Mouse (Mus musculus): ENCODE results near the gene Itga1. TPM values are rescaled to one million over a fixed set of nuclear protein-coding genes. Genes with fewer than 3 reads are reported as not detected.

The Itga1 gene
- total RNA-seq (2021), result 1 to 10 TPM; 4.2 to 4.4 TPM
- long read RNA-seq, full-length matches to known transcripts, result 4 of 5 reads
- long read RNA-seq, partial matches to known transcripts, result 0 of 5 reads
- long read RNA-seq, other reads (novel, unspliced or antisense), result 1 of 5 reads

DNA sequence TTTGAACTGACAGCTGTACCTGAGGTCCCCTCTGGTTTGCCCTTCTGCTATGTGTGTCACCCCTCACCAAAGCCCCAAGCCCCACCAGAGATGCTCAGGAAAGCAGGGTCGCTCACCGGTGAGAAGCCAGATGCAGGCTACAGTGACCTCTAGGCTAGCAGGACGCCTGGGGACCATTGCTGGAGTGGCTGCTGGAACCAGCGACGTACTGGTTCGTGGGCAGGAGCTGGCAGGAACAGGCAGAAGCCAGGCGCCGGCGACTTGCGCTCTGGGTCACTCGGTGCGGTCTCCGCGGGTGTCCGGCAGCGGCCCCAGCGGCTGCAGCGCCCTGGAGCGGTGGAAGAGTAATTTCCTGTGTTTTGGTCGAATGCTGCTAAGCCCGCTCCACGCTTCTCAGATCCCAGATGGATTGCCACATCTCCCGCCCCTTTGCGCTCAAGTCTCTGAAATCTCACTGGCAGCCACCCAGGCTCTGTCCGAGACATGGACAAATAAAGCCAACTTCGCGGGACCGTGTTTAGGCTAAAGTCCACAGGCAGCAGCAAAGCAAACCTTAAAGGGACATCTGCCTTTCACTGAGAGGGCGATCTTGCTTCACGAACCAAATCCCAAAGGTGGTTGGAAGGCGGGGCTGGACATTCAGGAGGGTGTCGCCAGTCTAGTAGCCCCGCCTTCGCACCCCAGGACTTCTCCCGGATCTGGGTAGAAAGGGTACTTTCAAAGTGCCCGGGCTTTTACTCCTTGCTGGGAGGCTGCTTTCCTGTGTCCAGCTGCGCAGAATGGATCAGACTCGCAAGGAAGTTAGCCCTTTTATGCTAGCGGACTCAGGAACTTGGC is at the start of gene Itga1, which contains the start of gene Gm49395:
TSS of gene Itga1 (minus strand) at position 610 of the 837 bp plus-strand sequence.
TSS of gene Gm49395 (minus strand) at position 567 of the 837 bp plus-strand sequence.
- peak in 1 of 2 experiments; percentile 11 for DNase-seq (ENCODE audit: low spot score in 2 of 2)

DNA sequence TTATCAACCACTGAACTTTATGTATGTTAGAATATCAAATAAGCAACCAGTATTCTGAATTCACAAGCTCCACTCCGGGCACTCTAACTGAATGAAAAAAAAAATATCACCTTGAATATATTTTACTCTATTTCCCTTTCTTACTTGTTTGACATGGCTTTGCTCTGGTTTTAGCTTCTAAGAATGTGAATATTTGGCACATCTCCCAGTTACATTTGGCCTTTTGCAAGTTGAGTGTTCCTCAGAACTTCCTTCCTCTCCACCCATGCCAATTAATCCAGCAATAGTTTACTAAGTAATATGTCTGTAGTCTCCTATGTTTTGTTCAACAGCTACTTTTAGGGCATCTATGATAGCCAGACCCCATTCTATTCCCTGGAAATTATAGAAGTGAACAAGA is 48.8 kb upstream of the Itga1 start:
- DNase-seq (ENCODE audit: low spot score in 2 of 2), result no peak

DNA sequence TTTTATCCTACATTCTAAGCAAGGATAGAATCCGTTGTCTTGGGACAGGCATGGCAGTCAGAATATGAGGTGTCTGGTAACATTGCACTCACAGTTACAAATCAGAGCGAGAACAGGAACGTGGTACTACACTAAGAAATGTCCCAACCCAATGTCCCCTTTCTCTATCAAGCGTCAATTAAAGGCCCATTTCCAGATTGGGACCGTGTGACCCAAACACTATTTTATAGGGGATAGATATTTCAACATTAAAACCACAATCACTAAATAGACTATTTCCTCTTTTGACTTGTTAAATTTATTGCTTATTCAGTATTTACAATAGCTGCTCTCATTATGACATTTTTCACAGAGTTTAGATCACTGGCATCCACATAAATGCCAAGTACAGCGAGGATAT is 48.1 kb upstream of the Itga1 start:
- no peak for DNase-seq (ENCODE audit: low spot score in 2 of 2)

DNA sequence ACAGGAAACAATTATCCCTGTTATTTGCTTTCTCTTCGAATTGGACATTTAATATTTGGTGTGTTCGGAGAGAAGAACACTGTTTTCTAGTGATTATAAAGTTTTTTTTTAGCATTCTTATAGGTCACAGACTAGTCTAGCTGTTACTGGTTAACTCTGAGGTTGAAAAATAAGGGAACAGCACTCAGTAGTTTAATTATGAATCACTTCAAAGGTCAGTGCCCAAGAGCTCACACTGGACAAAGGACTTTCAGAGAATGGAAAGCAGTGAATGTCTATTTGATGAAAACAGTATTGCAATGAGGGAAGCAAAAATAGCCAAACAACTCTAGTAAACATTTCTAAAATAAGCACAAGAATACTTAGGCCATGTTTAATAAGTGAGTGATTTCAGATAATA is 41.8 kb upstream of the Itga1 start:
- DNase-seq (ENCODE audit: low spot score in 2 of 2), result no peak

DNA sequence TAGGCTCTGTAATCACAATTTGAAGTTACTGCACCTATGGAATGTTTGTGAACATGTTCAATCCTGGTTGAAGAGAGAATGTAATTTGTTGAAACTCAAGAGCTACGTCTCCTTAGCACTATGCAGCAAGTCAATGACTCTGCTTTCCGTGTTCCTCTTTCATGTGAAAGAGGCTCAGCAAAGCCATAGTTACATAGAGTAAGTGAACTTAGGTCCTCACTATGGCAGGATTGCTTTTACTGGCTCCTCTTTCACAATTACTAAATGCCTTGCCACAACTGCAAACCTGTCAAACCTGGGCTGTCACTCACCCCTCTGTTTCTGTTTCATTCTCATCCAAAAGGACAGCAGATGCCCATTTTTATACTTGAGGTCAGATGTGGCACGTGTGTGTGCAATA is 40.3 kb upstream of the Itga1 start:
- DNase-seq (ENCODE audit: low spot score in 2 of 2), result no peak

DNA sequence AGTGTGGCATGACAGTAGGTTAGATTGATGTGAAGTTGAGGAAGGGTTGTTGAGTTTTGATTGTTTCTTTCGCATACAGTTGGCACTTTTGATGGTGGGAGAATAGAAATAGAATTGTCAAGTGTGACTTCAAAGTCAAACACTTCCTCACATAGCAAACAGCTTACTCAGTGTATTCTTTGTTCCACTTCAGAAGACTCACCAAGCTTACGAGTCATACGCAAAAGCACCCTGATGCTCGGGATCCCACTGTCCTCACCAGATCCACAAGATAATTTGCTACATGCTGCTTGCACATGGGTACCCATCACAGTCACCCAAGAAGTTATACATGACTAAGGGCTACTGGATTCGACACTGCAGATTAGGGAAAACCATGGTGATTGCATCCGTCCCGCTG is 36.7 kb upstream of the Itga1 start:
- DNase-seq (ENCODE audit: low spot score in 2 of 2), result no peak

DNA sequence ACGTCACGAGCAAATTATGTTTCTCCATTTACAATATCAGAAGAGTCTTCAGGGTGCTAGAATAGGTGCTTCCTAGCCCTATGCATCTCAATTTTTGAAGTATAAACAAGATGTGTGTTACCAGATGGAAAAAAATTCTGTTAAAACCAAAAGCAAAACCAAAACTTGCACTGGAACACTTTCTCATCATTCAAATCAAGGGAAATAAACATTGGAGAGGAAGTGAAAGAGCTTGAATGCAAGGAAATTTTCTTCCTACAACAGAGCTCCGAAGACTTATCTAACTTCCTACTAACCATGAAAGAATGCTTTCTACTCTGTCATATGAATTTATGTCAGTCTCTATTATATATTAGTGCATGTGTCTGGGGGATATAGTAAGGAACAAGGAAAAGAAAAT is 35.0 kb upstream of the Itga1 start:
- DNase-seq (ENCODE audit: low spot score in 2 of 2), result no peak

DNA sequence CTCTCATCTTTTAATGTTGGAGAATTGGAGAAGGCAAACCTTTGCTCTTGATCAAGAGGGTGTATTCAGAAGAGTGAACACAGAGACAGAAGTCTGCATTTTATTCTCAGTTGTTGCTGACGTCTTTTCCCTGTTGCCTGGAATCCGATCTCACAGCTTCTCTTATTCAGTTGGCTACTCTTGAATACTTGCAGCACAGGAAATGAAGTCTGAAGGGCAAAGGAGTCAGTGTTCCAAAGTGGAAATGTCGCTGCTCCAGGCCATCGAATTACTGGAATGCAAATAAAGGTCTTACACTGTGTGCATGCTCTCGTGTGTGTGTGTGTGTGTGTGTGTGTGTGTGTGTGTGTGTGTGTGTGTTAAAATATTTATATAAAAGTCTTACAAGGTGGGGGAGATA is 30.7 kb upstream of the Itga1 start:
- DNase-seq (ENCODE audit: low spot score in 2 of 2), result no peak

DNA sequence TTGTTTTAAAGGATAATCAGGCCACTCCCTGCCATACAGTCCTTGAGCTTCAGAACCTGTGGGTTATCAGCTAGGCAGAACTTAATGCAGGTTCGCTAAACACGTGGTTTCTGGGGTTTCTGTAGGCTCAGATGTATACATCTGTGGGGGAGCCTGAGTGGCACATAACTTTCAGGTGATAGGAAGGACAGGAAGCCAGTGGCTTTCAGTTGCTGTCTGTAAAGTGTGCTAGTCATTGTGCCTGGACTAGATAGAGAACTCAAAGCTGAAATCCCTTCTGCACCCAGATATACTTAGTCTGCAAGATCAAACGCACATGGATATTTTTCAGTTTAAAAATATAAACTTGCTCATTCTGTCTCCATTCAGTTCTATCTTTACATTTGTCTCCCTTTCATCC is 29.6 kb upstream of the Itga1 start:
- no peak for DNase-seq (ENCODE audit: low spot score in 2 of 2)

DNA sequence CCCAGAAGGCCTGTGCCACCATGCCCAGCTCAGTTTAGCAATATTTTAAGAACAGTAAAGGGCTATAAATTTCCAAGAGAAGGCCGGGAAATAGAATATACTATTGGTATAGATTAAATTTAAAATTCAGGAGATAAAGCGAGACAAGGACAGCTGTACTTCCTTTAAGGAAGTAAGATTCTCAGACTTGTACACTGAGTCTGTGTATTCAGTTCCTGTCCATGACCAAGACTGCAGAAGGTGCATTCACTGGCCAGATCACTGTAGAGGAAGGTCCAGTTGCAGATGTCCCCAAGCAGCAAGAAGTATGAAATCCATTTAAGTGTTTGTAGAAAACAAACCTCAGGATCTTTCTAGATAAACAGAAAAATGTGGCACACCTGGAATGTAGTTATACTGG is 28.3 kb upstream of the Itga1 start:
- DNase-seq (ENCODE audit: low spot score in 2 of 2), result no peak

DNA sequence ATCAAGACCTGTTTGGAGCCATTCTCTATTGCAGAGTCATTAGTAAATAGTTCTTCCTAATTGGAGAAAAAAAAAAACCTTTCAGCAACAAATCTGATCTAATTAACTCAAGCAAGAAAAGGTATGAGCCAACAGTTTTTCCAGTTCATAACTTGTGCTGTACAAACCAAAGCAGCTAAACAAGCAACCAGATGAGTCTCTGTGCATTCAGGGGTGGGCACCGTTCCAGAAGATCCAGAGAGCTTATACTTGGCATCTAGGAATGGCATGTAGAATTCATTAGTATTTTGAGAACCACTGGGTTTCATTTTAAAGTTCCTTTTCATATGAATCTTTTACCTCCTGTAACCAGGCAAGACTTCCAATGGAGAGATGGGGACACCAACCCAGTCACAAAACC is 26.1 kb upstream of the Itga1 start:
- DNase-seq (ENCODE audit: low spot score in 2 of 2), result no peak

DNA sequence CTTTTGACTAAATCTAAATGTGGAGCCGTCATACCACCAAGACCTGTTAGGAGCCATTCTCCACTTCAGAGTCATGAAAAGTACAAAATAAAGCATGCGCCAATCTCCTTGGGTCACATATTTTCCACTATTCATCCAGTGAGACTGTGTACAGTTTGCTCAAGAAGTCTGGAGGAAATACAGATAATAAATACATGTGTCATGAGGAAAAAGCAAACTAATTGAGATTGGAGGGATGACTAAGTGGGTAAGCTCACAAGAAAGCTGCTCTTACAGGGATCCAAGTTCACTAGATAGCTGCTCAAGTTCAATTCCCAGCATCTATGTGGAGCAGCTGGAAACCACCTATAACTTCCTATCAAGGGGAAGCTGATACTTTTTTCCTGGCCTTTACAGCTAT is 24.8 kb upstream of the Itga1 start:
- DNase-seq (ENCODE audit: low spot score in 2 of 2), result no peak

DNA sequence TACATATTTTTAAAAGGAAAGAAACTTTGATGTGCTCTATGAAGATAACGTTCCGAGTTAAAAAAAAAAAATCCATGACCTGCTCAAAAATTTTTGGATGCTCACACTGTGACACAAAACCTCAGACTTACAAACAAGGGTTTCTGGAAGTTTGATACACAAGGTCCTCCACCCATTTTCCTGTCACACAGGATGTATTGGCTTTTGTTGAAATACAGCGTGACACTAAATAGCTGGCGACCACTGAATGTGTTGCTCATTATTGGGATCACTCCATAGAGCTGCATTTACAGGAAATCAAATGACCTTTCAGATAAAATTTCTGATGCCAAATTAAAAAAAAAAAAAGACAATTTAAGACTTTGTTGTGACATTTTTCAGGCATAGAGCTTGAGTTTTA is 23.4 kb upstream of the Itga1 start:
- no peak for DNase-seq (ENCODE audit: low spot score in 2 of 2)

DNA sequence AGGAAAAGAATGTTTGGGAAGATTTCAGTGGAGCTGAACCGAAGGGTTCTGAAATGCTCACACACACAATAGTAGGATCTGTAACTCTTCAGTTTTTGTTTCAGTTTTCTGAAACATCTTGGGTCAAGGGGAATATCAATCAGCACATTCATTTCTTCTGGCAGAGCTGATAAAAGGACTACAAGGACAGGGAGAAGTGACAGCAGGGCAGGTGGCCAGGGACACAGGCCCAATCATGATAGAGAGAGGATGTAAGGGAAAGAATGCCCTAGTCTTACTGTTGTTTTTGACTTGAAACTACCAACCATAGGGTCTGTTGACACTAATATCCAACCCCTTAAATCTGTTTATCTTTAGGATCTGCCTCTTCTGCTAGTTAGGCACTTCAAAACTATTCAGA is 22.8 kb upstream of the Itga1 start:
- DNase-seq (ENCODE audit: low spot score in 2 of 2), result no peak

DNA sequence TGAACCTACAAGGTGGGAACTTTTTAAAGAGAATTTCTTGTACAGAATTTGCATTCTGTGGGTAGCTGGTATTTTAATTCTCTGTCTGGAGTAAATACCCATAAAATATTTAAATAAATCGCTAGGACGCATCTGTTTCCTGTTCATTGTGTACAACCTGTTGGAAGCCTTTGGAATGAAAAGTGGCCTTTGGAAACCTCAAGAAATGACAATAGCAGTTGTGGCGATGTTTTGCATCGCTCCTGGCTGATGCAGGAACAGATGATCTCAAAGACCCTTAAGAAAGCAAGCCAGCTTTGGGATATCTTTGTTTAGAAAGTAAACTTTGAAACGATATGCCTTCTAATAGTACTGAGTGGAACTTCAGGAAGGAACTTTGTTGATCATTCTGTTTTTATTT is 17.0 kb upstream of the Itga1 start:
- DNase-seq (ENCODE audit: low spot score in 2 of 2), result no peak

DNA sequence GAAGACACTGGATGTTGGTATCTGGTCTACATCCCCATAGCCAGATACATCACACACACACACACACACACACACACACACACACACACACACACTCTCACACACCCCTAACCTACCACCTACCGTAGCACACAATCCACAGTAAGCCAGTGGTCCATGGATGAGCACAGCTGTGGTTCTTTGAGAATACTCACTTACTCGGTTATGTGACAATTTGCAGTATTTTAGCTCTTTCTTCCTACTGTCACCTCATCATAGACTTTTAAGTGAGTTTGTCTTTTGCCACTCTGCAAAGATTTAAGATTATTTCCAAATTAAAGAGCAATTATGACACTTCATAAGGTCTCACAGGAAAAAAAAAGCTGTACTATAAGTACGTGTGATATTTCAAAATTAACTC is 16.4 kb upstream of the Itga1 start:
- no peak for DNase-seq (ENCODE audit: low spot score in 2 of 2)

DNA sequence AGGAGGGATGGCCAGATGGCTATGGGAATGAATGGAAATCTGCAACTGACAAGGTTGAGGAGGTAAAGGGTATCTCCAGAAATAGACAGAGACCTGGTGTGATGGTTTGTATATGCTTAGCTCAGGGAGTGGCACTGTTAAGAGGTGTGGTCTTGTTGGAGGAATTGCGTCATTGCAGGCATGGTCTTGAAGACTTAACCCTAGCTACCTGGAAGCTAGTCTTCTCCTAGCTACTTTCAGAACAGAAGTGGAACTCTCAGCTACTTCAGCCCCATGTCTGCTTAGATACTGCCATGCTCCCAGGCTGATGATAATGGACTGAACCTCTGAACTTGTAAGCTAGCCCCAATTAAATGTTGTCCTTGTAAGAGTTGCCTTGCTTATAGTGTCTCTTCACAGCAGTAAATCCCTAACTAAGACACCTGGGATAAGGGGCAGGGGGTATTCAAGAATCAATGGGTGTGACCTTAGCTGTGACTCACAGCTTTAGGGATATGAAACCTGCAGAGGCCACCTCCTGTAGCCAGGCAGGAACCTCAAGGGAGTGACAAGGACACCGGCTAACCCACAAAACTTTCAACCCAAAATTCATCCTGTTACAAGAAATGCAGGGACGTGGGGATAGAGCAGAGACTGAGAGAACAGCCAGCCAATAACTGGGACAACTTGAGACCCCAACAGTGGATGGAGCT is 15.3 kb upstream of the Itga1 start:
- DNase-seq (ENCODE audit: low spot score in 2 of 2), result no peak

DNA sequence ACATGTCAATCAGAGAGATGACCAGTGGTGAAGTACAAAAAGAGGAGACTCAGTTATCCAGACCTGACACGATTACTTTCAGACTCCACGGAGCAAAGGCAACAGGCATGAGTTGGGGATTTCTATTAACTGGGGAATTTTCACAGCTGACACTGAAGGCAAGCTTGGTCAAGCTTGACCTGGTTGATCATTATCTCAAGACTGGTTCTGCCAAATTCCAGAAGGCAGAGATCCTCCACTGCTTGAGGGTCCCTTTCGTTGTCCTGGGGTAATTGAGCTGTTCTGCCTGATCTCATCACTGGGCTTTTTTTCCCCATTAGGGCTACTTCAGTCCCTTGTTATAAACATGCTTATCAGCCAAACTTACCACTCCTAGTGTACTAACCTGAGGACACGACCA is 7.9 kb upstream of the Itga1 start:
- DNase-seq (ENCODE audit: low spot score in 2 of 2), result no peak

DNA sequence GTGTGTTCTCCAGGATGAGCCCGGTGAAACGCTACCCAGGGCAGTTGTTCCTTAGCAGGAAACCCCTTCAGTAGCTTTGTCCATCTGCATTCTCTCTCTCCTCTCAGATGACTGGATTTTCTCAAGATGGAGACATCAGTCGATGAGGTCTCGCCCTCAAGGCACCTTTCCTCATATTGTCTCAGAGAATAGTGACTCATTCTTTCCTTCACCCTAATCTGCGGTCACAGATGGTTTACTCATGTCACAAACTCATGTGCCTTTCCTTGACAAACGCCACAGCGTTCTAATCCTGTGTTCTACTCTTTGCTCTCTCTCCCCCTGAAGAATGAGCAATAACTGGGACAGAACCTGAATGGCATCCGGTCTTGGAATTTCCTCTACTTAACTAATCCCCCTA is 5.7 kb upstream of the Itga1 start:
- no peak for DNase-seq (ENCODE audit: low spot score in 2 of 2)

DNA sequence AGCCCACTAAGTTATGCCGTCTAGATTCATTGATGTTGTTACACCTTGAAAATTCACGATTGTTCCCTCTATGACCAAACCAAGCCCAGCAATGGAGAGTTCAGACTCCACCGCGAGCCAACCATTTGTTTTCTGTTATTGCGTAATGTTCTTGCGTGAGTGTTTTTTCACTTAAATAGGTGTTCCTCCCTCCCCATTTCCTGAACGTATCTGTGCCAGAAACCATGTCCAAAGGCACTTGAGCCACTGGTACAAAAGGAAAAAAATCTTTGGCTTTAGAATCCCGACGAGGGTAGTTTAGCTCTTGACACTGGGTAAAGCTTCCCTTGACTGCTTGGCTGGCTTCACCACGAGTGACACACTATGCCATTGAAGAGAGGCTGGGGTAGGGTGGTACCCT is 4.4 kb upstream of the Itga1 start:
- DNase-seq (ENCODE audit: low spot score in 2 of 2), result no peak

DNA sequence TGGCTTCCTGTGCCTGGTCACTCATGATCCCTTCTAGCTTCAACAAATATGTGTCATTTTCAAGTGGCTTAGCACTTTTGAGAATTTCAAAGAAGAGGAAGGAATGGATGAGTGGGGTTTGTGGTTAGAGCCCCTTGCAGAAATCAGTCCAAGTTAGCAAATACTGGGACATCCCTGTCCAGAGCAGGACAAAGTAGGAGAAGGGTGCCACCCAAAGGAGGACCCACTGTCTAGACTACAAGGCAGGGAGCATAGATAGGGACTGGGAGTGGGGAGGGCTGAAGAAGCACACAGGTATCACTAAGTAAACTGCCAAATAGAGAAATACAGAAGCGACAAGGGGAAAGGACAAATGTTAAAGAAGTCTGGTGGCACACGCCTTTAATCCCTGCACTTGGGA is 990 bp upstream of the Itga1 start:
- no peak for DNase-seq (ENCODE audit: low spot score in 2 of 2)

DNA sequence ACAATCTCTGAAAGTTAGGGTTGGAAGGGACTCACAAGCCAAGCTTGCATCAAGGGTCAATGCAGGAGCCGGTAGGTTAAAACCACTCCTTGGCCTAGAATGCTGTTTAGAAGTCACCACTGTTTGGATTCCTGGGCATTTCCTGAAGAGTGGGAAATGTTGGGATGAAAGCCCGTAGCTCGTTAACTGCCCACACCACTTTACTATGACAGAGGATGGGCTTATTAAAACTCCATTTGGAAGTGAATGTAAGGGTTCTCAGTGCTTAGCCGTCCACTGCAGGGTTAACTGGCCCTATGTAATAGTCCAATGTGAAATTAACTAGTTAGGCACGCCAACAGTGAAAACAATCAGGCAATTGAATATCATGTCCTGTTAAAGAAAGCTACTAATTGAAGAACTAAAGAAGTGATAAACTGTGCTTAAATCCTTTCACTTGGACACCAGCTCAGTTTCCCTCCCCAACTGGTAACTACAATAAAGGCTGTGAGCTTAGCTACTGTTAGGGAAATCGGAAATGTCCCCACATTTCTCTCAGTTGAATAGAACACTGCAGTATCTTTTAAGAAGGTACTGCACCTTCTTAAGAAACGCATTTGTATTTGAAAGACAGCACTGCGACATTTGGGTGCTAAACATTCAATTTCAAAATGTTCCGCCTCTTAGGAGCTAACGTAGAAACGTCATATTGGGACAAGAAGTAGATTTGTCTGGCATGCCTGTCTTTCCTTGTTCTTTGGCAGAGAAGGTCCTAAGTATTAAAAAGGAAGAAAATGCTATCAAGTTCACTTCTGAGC is 1.2 kb downstream of the Itga1 start:
- DNase-seq (ENCODE audit: low spot score in 2 of 2), result no peak

Data from layer of hippocampus, adult 18-20 months (tissue).